In the genomic region with DNA sequence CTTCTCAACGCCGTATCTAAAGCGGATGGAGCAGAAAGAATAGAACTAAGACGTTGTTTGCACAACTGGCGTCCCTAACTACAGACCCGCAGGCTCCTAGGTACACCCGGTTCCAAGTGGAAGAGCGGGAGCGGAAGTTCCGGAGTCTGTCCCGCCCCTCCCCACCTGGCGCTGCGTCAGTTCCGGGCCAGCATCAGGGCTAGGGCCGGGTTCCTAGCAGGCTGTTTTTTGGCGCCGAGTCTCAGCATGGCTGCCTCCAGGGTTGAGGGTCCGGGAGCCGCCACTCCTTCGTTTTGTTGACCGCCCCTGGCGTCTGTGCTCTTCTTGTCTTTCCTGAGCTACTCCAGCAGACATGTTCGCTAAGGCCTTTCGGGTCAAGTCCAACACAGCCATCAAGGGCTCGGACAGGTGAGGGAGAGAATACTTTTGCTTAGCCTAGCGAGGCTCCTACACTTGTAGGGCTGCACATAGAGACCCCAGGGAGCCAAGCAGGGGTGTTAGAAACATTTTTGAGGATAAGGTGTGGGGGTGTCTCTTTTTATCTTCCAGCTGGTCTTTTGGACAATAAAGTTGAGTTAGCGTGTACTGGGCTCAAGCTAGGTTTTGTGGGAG, we compare ENCODE assay signal across 8 mouse cellular contexts. TPM values are rescaled to one million over a fixed set of nuclear protein-coding genes. Genes with fewer than 3 reads are reported as not detected.
DNase-seq lines count a peak whose midpoint lies in the region; ATAC-seq and TF ChIP-seq lines count a peak whose summit lies in the region.

Gene Eif2d (plus strand): TSS at position 164 of the 612 bp plus-strand sequence.

- peak within 1 kb of the TSS; percentile 81 for H3K4me3 ChIP-seq in bone marrow macrophage, adult 2 months (ENCODE audit: insufficient read depth, low read length)
- H3K4me3 ChIP-seq in heart, embryonic 10.5 days: peak within 1 kb of the TSS; percentile 84
- H3K4me3 ChIP-seq in kidney, embryonic 15.5 days (replicated peaks): peak within 1 kb of the TSS; percentile 72
- H3K4me3 ChIP-seq in myocyte: peak within 1 kb of the TSS; percentile 59

- DNase-seq in A20 (ENCODE audit: low read depth, low spot score) (peak; percentile 92), liver (peak; percentile 91)
- peak; percentile 95 for DNase-seq in heart, embryonic 10.5 days (ENCODE audit: low spot score)
- DNase-seq in splenic B cell, adult 2 months (ENCODE audit: low read depth, low spot score): peak; percentile 79

- H3K79me2 ChIP-seq in myocyte (ENCODE audit: control insufficient read depth, insufficient read depth): peaks cover 8% of the 10 kb centered on the region

- H3K36me3 ChIP-seq in heart, embryonic 10.5 days: peaks cover 3% of the 10 kb centered on the region
- H3K36me3 ChIP-seq in kidney, embryonic 15.5 days: peaks cover 5% of the 10 kb centered on the region; the same call in 1 of the 2 replicates
- peaks cover under 1% of the 10 kb centered on the region for H3K36me3 ChIP-seq in myocyte (ENCODE audit: control insufficient read depth, insufficient read depth)
- no peaks in the 10 kb centered on the region for H3K36me3 ChIP-seq in splenic B cell, adult 2 months (ENCODE audit: control insufficient read depth, insufficient read depth, low read length, poor library complexity, severe bottlenecking)

- no peak within 1 kb of the TSS; the same call in 1 of the 2 replicates for H3K27ac ChIP-seq in bone marrow macrophage, adult 2 months (ENCODE audit: insufficient read depth, low read depth, low read length)
- peak within 1 kb of the TSS; percentile 88 for H3K27ac ChIP-seq in heart, embryonic 10.5 days
- H3K27ac ChIP-seq in kidney, embryonic 15.5 days: peak within 1 kb of the TSS; percentile 49

- no peaks in the 10 kb centered on the region for H3K9me3 ChIP-seq in heart, embryonic 10.5 days
- no peaks in the 10 kb centered on the region for H3K9me3 ChIP-seq in kidney, embryonic 15.5 days (replicated peaks)

- no peaks in the 10 kb centered on the region for H3K27me3 ChIP-seq in heart, embryonic 10.5 days (ENCODE audit: insufficient read depth, poor library complexity, severe bottlenecking)
- H3K27me3 ChIP-seq in kidney, embryonic 15.5 days: peaks cover 2% of the 10 kb centered on the region; the same call in 1 of the 2 replicates
- H3K27me3 ChIP-seq in myocyte (ENCODE audit: control insufficient read depth, insufficient read depth, insufficient read length): no peaks in the 10 kb centered on the region
- H3K27me3 ChIP-seq in splenic B cell, adult 2 months (ENCODE audit: control insufficient read depth, insufficient read depth, low read length, poor library complexity, severe bottlenecking): no peaks in the 10 kb centered on the region

- peak within 1 kb of the TSS; percentile 87 for H3K4me2 ChIP-seq in kidney, embryonic 15.5 days
- peak within 1 kb of the TSS; percentile 96 for H3K4me2 ChIP-seq in myocyte (ENCODE audit: low read depth)

- under 1% methylated on average over 27 of the region's 27 CpGs for WGBS in heart, embryonic 10.5 days
- under 1% methylated on average over 27 of the region's 27 CpGs for WGBS in kidney, embryonic 15.5 days

- peak within 1 kb of the TSS; percentile 73 for H3K9ac ChIP-seq in kidney, embryonic 15.5 days

- peaks cover 23% of the 10 kb centered on the region for H3K4me1 ChIP-seq in bone marrow macrophage, adult 2 months (ENCODE audit: control insufficient read depth, insufficient read depth, low read length)
- H3K4me1 ChIP-seq in heart, embryonic 10.5 days: peaks cover 9% of the 10 kb centered on the region
- peaks cover 16% of the 10 kb centered on the region for H3K4me1 ChIP-seq in kidney, embryonic 15.5 days

- H3ac ChIP-seq in myocyte (ENCODE audit: control insufficient read depth, insufficient read length): no peak within 1 kb of the TSS

- no peak for TF ChIP-seq POLR2A in bone marrow macrophage, adult 2 months (IDR thresholded peaks at IDR 0.05; ENCODE audit: borderline replicate concordance, low read depth, low read length)
- TF ChIP-seq POLR2A in myocyte (IDR thresholded peaks at IDR 0.05; ENCODE audit: insufficient read length, low read depth): peak; percentile 61

- no peak for TF ChIP-seq CTCF in bone marrow macrophage, adult 2 months (IDR thresholded peaks at IDR 0.05; ENCODE audit: low read depth, low read length)

- ATAC-seq in erythroblast, adult 5-6 weeks (replicated peaks; ENCODE audit: low FRiP score, poor library complexity, severe bottlenecking): peak; percentile 99
- ATAC-seq in kidney, embryonic 15.5 days (replicated peaks; ENCODE audit: low FRiP score): peak; percentile 96

TF ChIP-seq in myocyte, 11 proteins besides CTCF, POLR2A, EP300 and RAD21:
- TF ChIP-seq REST (IDR thresholded peaks at IDR 0.05; ENCODE audit: insufficient read depth, insufficient read length) (no peak), MYOD1 (IDR thresholded peaks at IDR 0.05; ENCODE audit: control insufficient read depth in 1 of 3, insufficient read length in 2 of 3, low read depth in 2 of 3) (peak in 1 of 3 experiments; percentile 41), POLR2AphosphoS2 (IDR thresholded peaks at IDR 0.05; ENCODE audit: insufficient read length, low read depth) (peak; percentile 45), E2F4 (IDR thresholded peaks at IDR 0.05; ENCODE audit: insufficient read depth) (peak; percentile 17), TCF3 (IDR thresholded peaks at IDR 0.05; ENCODE audit: insufficient read length, low read depth) (no peak), MYOG (IDR thresholded peaks at IDR 0.05; ENCODE audit: control insufficient read depth in 1 of 3, insufficient read depth in 1 of 3, insufficient read length in 2 of 3, low read depth in 2 of 3) (peak in 1 of 3 experiments; percentile 47), MAX (IDR thresholded peaks at IDR 0.05; ENCODE audit: low read depth) (no peak), USF1 (IDR thresholded peaks at IDR 0.05; ENCODE audit: low read depth) (no peak)

RNA-seq across cellular contexts. Expression of gene Eif2d, which starts in this region (rescaled TPM):
- polyA plus RNA-seq in bone marrow macrophage, adult 2 months (2012; ENCODE audit: insufficient read depth, insufficient read length, missing spikeins): 20.5 and 23.2 TPM in 2 replicates
- total RNA-seq in erythroblast, adult 5-6 weeks (2015; ENCODE audit: low replicate concordance): 10.8 and 13.6 TPM in 2 replicates
- 10.9 and 12.4 TPM in 2 replicates for total RNA-seq in erythroblast, adult 5-6 weeks (2017; ENCODE audit: low replicate concordance)
- 54.8 and 62.9 TPM in 2 replicates for polyA plus RNA-seq in heart, embryonic 10.5 days (2016; fragmentation: Nextera tagmentation; extraction: Ambion mirVana)
- polyA plus RNA-seq in kidney, embryonic 15.5 days (2015; fragmentation: Nextera tagmentation; extraction: Ambion mirVana): 61.4 and 68.2 TPM in 2 replicates
- 32.6 TPM for polyA plus RNA-seq in myocyte (2012; fragmentation: generic; extraction: Trizol)
